Mouse (Mus musculus) liver, postnatal 0 days (tissue): ENCODE measurements around the gene Rgs4.

Experiments
- CTCF ChIP-seq: sonication (generic); IDR thresholded peaks from 2 replicates; pipeline ENCODE4 v1.5.1; 2016; ENCODE audit warnings: antibody characterized with exemption, low read depth
- EP300 ChIP-seq: IDR thresholded peaks from 2 replicates; pipeline ENCODE4 v1.6.1; 2016; ENCODE audit warnings: antibody characterized with exemption, low read depth, mild to moderate bottlenecking

DNA sequence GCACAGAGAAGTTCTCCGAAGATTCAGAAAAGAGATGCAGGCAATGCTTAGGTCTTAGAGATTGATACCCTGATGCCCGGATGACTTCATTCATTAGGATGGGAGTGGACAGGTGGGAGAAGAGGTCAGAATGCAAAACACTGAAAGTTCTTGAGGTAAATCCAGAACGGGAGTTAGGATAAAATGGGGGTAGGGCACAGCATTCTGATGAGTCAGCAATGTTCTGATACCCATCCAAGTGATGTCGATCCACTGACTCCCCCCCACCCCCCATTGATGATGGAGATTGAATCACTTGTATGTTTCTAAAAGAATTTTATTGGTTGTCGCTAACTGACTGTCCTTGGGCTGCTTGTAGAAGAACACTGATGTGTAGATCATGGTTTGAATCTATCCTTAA lies 45.0 kb upstream of the Rgs4 start:
- TF ChIP-seq CTCF (no peak), EP300 (no peak)
